Mouse (Mus musculus): Measurements from ENCODE around the gene Abl2.

Abl2 gene

DNA sequence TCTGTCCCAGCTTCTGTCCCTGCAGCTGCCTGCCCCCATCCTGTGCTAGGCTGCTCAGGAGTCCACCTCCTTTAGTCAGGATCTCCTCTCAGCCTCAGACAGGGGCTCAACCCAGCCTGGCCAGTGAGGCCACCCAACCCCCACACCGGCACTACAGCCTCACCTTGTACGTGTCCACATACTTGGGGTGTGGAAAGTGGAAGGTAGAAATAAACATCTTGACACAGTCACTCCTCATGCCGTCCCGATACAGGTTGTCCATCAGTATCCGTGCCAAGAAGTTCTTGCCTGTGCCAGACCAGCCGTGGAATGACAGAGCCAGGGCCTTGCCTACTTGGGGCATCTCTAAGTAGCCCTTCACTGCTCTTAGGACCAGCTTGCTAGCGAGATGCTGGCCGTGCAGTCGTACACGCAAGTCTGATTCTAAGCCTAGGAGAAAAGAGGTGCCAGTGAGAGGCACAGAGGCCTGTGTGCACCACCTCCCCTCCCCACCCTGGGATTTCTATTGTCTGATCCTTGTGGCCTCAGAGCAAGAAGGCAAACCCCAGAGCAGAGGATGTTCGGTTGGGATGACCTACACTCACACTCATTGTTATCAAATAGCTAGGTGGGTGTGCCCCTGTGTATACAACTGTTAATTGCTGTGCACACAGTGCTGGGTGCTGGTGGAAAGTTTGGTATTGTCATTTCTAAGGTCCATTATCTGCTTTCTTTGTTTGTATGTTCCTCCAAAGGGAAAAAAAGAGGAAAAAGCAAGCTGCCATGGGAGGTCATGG, 110.8 kb downstream of the Abl2 start:
- in situ Hi-C loops (cut with MboI, MseI), result no loop called here

DNA sequence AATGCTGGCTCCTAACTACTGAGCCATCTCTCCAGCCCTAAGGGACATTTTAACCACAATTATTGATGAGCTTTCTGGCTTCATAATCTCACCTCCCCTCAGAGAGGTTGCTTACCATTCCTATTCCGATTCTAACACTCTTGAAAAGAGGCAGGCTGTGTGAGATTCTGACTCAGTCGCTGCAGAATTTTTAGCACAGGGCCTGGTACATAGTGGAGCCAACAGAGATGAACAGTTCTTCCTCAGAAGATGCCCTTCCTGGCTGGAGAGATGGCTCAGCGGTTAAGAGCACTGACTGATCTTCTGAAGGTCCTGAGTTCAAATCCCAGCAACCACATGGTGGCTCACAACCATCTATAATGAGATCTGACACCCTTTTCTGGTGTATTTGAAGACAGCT, 113.3 kb downstream of the Abl2 start:
- in situ Hi-C loops (cut with MboI, MseI), result no loop called here

DNA sequence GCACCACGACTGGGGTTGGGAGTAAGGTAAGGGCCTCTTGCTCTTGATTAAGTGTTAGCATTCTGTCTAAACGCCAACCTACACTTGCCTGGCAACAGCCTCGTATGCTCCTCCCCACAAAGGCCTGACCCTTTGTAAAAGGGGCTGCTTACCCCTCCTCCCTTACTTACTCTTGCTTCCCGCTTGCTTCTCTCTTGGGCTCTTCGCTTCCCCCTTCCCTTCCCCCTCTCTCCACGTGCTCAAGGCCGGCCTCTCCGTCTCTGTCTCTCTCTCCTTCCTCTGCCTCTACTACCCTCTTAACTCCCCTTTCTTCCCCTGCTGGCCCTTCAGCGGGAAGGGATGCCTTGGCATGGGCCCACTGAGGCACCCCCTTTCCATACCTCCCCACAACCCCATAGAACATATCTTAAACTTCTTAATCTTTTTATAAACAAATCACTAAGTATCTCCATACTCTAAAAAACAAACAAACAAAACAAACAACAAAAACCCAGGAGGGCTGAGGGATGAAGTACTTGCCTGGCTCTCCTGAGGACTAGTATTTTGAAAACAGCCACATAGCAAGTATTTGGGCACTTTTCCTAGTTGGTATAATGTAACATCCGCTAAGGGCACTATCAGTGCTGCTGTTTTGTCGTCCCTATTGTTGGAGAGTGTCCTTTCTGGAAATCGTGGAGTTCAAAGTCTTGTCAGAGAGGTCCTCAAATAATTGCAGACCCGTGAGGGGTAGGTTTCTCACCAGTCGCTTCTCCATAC, 114.3 kb downstream of the Abl2 start:
- in situ Hi-C loops (cut with MboI, MseI), result no loop called here

DNA sequence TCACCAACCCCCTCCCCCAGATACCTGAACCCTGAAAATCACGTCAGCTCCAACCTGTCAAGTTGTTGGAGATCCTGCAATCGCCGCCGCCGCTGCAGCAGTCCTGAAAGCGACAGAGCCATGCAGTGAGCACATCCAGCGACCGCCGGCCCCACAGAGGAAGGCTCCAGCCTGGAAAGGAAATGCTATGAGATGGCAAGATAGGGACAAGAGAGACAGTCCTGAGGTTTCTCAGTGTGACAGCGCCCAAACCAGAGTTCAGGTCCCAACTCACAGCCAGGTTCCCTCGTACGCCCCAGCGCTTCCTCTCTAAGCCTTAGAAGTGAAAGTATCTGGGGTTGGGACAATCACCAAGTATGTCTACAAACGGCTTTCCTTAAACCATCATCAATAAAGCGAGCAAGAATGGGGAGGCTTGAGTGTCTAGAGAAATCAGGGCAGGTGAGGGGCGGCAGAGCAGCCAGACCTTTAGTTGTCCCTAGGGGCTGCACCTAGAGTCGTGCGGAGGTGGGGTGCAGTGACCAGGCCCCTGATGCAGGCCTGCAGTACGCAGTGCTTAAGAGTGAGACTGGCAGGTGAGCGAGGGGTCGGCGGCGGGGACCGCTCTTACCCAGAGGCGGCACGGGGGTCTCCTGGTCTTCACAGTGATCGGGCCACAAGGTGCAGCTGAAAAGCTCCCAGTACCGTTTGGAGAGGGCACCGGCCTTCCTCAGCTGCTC, 115.0 kb downstream of the Abl2 start:
- in situ Hi-C loops (cut with MboI, MseI), result no loop called here

DNA sequence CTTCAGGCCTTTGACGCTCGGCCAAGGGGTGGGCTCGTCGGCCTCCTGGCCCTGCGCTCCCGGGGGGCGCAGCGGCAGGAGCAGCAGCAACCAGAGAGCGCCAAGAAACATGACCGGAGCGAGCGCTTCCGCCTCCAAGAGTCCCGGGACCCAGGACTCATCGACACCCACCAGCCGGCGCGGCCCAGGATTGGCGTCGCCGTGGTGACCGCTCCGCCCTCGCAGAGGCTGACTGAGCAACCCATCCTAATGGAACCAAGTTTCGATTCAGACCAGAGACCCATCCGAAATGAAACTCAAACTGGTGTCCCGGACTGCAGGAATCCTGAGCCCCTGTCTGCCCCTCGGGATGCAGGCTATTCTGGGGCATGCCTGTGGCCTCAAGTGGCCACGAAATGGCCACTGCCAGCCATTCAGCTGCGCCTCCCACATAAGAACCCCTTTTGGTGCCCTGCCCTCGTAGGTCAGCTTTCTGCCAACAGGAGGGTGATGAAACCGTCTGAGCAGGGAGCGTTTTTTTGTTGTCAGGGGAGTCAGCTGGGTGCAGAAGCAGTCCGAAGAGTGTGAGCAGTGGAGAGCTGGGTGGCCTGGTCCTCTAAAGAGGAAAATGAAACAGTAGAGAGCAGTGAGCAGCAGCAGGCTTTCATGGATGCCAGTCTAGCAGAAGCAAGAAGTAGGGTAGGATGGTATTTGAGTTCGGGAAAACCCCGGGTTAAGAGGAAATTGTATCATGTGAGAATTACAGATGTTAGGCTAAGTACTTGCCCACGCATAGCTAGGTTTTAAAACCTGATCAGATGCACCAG, 115.8 kb downstream of the Abl2 start, which contains the start of gene Tor3a:
TSS of gene Tor3a (minus strand) at position 162 of the 806 bp plus-strand sequence.
- in situ Hi-C loops (cut with MboI, MseI), result no loop called here

DNA sequence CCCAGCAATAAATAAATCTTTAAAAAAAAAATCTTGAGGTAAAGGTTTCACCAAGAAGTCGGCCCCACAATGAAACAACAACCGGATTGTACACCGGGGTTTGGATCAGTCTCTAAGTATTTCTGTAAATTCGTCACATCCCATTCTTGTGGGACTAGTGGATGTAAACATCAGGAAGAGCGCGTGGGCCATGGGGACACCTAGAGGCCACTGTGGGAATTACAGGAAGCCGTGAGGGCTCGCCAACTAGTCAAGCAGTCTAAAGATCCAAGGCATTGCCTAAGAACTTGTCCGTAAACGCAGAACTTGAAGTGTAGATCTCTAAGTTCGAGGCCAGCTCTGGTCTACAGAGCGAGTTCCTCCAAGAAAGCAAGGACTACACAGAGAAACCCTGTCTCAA, 117.6 kb downstream of the Abl2 start:
- in situ Hi-C loops (cut with MboI, MseI), result no loop called here

DNA sequence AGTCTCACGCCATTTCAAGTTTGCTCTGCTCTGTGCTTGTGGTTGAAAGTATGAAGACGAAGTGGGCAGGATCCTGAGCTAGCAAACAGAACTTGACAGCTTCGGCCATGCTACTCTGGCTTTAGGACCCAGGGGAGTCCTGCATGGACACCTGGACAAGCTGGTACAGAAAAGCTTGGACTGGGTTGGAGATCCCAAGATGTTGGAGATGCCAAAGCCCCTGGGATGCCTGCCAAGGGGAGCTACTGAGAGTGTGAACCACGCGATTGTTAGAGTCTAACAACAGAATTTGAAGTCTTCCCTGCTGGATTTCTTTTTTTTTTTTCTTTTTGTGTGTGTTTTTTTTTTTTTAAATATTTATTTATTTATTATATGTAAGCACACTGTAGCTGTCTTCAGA, 118.0 kb downstream of the Abl2 start:
- in situ Hi-C loops (cut with MboI, MseI), result no loop called here

DNA sequence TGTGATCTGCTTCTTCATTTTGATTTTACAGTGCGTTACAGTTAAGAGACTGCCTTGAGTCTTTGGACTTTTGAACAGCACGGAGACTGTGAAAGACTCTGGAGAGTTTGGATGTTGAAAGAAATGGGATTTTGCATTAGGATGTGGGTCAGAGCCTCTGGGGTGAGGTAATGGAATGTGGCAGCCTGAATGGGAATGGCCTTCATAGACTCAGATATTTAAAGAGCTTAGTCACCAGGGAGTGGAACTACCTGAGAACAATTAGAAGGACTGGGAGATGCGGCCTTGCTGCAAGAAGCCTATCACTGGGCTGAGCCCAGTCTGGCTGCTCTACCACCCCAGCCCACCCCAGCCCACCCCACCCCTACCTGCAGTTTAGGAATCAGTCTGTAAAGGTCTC, 118.6 kb downstream of the Abl2 start:
- in situ Hi-C loops (cut with MboI, MseI), result no loop called here

DNA sequence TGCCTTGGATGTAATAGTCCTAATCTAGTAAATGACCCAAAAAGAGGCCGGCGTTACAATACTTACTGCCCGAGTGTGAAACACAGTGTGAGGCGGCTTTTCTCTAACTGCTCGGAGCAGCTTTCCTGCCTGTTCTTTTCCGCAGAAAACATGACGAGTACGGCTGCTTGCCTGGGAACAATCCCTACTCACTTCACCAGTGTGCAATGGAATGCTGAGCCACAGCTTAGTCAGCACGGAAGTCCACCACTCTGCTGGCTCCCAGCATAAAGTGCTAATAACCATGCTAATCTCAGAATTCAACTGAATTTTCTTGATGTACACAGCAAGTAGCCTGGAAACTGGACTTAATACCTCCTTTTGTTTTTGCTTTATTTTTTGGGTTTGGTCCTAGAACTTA, 121.0 kb downstream of the Abl2 start:
- in situ Hi-C loops (cut with MboI, MseI), result no loop called here

DNA sequence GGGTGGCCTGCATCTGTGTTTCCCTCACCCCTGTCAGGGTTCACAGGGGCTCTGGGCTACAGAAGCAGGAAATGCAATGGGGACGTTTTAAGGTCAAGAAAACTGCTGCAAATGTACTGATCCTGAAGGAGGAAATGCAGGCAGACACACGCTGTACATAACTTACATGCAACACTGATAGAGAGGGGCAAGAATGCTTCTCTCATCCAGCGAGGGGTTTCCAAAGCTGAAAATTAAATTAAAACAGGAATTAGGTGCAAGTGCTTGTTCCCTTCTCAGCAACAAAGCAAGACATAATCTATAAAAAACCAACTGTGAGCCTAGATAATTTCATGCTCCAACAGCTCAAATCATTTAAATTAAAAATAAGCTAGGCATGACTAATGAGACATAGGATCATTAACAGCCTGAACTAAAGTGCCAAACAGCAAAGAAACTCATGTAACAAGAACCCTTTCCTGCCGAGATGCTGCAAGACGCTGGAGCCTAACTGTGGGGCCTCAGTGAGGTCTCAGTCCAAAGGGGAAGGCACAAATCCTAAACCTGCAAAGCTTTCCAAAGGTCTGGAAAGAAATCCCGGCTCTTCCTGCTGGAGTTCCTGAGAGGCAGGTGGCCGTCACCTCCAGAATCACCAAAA, 127.6 kb downstream of the Abl2 start:
- in situ Hi-C loops (cut with MboI, MseI), result no loop called here
